Mouse (Mus musculus) midbrain, embryonic 13.5 days (tissue): ENCODE data around the gene Zfp820. TPM values are rescaled to one million over a fixed set of nuclear protein-coding genes. Genes with fewer than 3 reads are reported as not detected.
"Not testable (repeated sequence)": the region's sequence is repeated elsewhere in the genome, so short reads cannot be mapped to it uniquely, and the experiment has no call there.

Experiments
- ATAC-seq: fragments of 200-750 bp; cut with Nextera tagmentation; 2 replicates; pipeline ENCODE4 v1.8.0; 2017; ENCODE audit warnings: mild to moderate bottlenecking, moderate TSS enrichment, moderate library complexity
- H3K27ac ChIP-seq: fragments of 300-500 bp; sonication (generic); 2 replicates; pipeline ENCODE4 v1.5.1; 2015; ENCODE audit warnings: inconsistent platforms, mild to moderate bottlenecking, moderate library complexity
- H3K27me3 ChIP-seq: fragments of 300-500 bp; sonication (generic); 2 replicates; pipeline ENCODE4 v1.6.1; 2015; ENCODE audit warnings: mild to moderate bottlenecking, inconsistent platforms
- H3K36me3 ChIP-seq: fragments of 300-500 bp; sonication (generic); 2 replicates; pipeline ENCODE4 v1.6.1; 2015; ENCODE audit warnings: mild to moderate bottlenecking, inconsistent platforms
- H3K4me1 ChIP-seq: fragments of 300-500 bp; sonication (generic); replicated peaks from 2 replicates; pipeline ENCODE4 v1.6.1; 2015; ENCODE audit warnings: inconsistent platforms
- H3K4me2 ChIP-seq: fragments of 300-500 bp; sonication (generic); replicated peaks from 2 replicates; pipeline ENCODE4 v1.6.1; 2015; ENCODE audit warnings: moderate library complexity, mild to moderate bottlenecking, inconsistent platforms
- H3K4me3 ChIP-seq: fragments of 300-500 bp; sonication (generic); replicated peaks from 2 replicates; pipeline ENCODE4 v1.5.1; 2015; ENCODE audit warnings: mild to moderate bottlenecking, inconsistent platforms
- H3K9ac ChIP-seq: fragments of 300-500 bp; sonication (generic); replicated peaks from 2 replicates; pipeline ENCODE4 v1.6.1; 2015; ENCODE audit warnings: mild to moderate bottlenecking, inconsistent platforms
- H3K9me3 ChIP-seq: fragments of 300-500 bp; sonication (generic); 2 replicates; pipeline ENCODE4 v1.6.1; 2016; ENCODE audit warnings: mild to moderate bottlenecking, inconsistent platforms
- WGBS: fragments of 180-500 bp; shearing (Covaris S2); methylation state at CpG from one replicate; pipeline ENCODE4 v1.1.7; 2015; 5-methylcytosine and 5-hydroxymethylcytosine counted together
- polyA plus RNA-seq: library from polyadenylated mRNA; unstranded; fragments of >200 nt; fragmentation: Nextera tagmentation; extraction: Ambion mirVana; gene quantifications from 2 replicates; pipeline ENCODE4 v1.2.1, GENCODE M21; 2015

Gene Zfp820
- 2.8 and 3.1 TPM in 2 replicates for polyA plus RNA-seq

GRCm38 (mm10) chr17:21845545-21846321 is at the start of gene Zfp820:
Zfp820 (minus strand) TSS chr17:21845772.
- Histone ChIP-seq H3K27me3 (no peaks in the 10 kb centered on the region), H3K9ac (peak within 1 kb of the TSS; percentile 70), H3K4me2 (peak within 1 kb of the TSS; percentile 62), H3K4me3 (peak within 1 kb of the TSS; percentile 58), H3K27ac (0 out of 2 replicates have a peak within 1 kb of the TSS, but pooled peaks have one; percentile 21), H3K36me3 (no peaks in the 10 kb centered on the region), H3K4me1 (0 out of 2 replicates have a peak, but pooled peaks cover 8% of the 10 kb centered on the region), H3K9me3 (no peaks in the 10 kb centered on the region)
- peak; percentile 99 for ATAC-seq
- 3% methylated on average over 22 of the region's 22 CpGs for WGBS

GRCm38 (mm10) chr17:21871256-21871655 is 25.7 kb upstream of the Zfp820 start:
- H3K4me1 ChIP-seq: no peaks in the 10 kb centered on the region
- 88% methylated on average over 1 of the region's 1 CpGs for WGBS
- no peak for ATAC-seq

GRCm38 (mm10) chr17:21846322-21846582 is 680 bp upstream of the Zfp820 start:
- H3K4me3 ChIP-seq, H3K27ac ChIP-seq, H3K27me3 ChIP-seq, H3K4me2 ChIP-seq, H3K4me1 ChIP-seq, H3K9me3 ChIP-seq, H3K36me3 ChIP-seq, H3K9ac ChIP-seq: not testable (repeated sequence)
- WGBS: 91% methylated on average over 8 of the region's 8 CpGs
- ATAC-seq: 0 out of 2 replicates have a peak, but pooled peaks have one; percentile 46

More at GRCm38 (mm10) chr17:21871256-21871655, 25.7 kb upstream of the Zfp820 start:
- H3K9ac ChIP-seq: no peak overlapping the region
- no peak overlapping the region for H3K4me3 ChIP-seq
- H3K27ac ChIP-seq: no peak overlapping the region
- no peaks in the 10 kb centered on the region for H3K27me3 ChIP-seq
- no peaks in the 10 kb centered on the region for H3K36me3 ChIP-seq
- H3K4me2 ChIP-seq: no peak overlapping the region
- H3K9me3 ChIP-seq: peaks cover 4% of the 10 kb centered on the region

GRCm38 (mm10) chr17:21838510-21838909 is 7.1 kb downstream of the Zfp820 start:
- 61% methylated on average over 2 of the region's 2 CpGs for WGBS

GRCm38 (mm10) chr17:21801373-21801772 is 44.2 kb downstream of the Zfp820 start:
- WGBS: 50% methylated on average over 19 of the region's 19 CpGs
- not testable (repeated sequence) for H3K9ac ChIP-seq, H3K9me3 ChIP-seq, H3K36me3 ChIP-seq, H3K27me3 ChIP-seq, H3K27ac ChIP-seq, ATAC-seq, H3K4me2 ChIP-seq, H3K4me1 ChIP-seq, H3K4me3 ChIP-seq

More at GRCm38 (mm10) chr17:21838510-21838909, 7.1 kb downstream of the Zfp820 start:
- ATAC-seq: no peak
- H3K36me3 ChIP-seq: no peaks in the 10 kb centered on the region
- H3K4me3 ChIP-seq: no peak overlapping the region
- no peak overlapping the region for H3K9ac ChIP-seq
- no peak overlapping the region for H3K27ac ChIP-seq
- H3K4me1 ChIP-seq: no peaks in the 10 kb centered on the region
- H3K4me2 ChIP-seq: no peak overlapping the region
- no peaks in the 10 kb centered on the region for H3K9me3 ChIP-seq
- H3K27me3 ChIP-seq: no peaks in the 10 kb centered on the region

GRCm38 (mm10) chr17:21792256-21792655 is 53.3 kb downstream of the Zfp820 start:
- no peaks in the 10 kb centered on the region for H3K27me3 ChIP-seq
- 81% methylated on average over 4 of the region's 4 CpGs for WGBS
- no peak overlapping the region for H3K4me3 ChIP-seq
- ATAC-seq: no peak
- no peak overlapping the region for H3K27ac ChIP-seq
- H3K4me1 ChIP-seq: no peaks in the 10 kb centered on the region
- no peak overlapping the region for H3K4me2 ChIP-seq
- 0 out of 2 replicates have a peak, but pooled peaks cover 3% of the 10 kb centered on the region for H3K9me3 ChIP-seq
- no peak overlapping the region for H3K9ac ChIP-seq
- no peaks in the 10 kb centered on the region for H3K36me3 ChIP-seq

- ATAC-seq: no peak
- WGBS: 81% methylated on average over 2 of the region's 2 CpGs
- H3K4me1 ChIP-seq: no peaks in the 10 kb centered on the region
- H3K36me3 ChIP-seq: no peaks in the 10 kb centered on the region
- H3K4me3 ChIP-seq: no peak overlapping the region
- H3K27ac ChIP-seq: no peak overlapping the region
- H3K27me3 ChIP-seq: no peaks in the 10 kb centered on the region
- H3K4me2 ChIP-seq: no peak overlapping the region
- no peak overlapping the region for H3K9ac ChIP-seq
- H3K9me3 ChIP-seq: 0 out of 2 replicates have a peak, but pooled peaks cover 3% of the 10 kb centered on the region
Observed at GRCm38 (mm10) chr17:21770336-21770735, 75.2 kb downstream of the Zfp820 start.

Other genes starting within 250 kb of the Zfp820 start
- gene Zfp983, start 195.1 kb downstream of the Zfp820 start, polyA plus RNA-seq: 11.9 TPM in 2 replicates
- gene Gm10226, start 153.9 kb downstream of the Zfp820 start, polyA plus RNA-seq: 18.5 and 23.8 TPM in 2 replicates
- 18.9 and 19.3 TPM in 2 replicates for gene Zfp760, start 138.0 kb downstream of the Zfp820 start, polyA plus RNA-seq
- gene Zfp229, start 115.0 kb downstream of the Zfp820 start, polyA plus RNA-seq: 11.4 and 13.3 TPM in 2 replicates
- 11.8 and 12.0 TPM in 2 replicates for gene Zfp995, start 64.2 kb upstream of the Zfp820 start, polyA plus RNA-seq
- gene Zfp942, start 116.7 kb upstream of the Zfp820 start, polyA plus RNA-seq: 20.9 and 21.5 TPM in 2 replicates
- gene Zfp943, start 116.8 kb upstream of the Zfp820 start, polyA plus RNA-seq: 20.7 and 22.3 TPM in 2 replicates